Mouse (Mus musculus) lung, adult 2 months (tissue): ENCODE measurements around the gene Ppp4c.

Source experiments
- CTCF ChIP-seq: fragments of 200-500 bp; IDR thresholded peaks from 2 replicates; pipeline ENCODE4 v1.5.1; 2011; ENCODE audit warnings: mild to moderate bottlenecking, low read length, control low read depth; ENCODE audit not compliant: insufficient read depth
- POLR2A ChIP-seq: fragments of 200-500 bp; IDR thresholded peaks from 2 replicates; pipeline ENCODE4 v1.6.1; 2011; ENCODE audit warnings: low read depth, mild to moderate bottlenecking, control low read depth, low read length, borderline replicate concordance; ENCODE audit errors: extremely low read depth

DNA sequence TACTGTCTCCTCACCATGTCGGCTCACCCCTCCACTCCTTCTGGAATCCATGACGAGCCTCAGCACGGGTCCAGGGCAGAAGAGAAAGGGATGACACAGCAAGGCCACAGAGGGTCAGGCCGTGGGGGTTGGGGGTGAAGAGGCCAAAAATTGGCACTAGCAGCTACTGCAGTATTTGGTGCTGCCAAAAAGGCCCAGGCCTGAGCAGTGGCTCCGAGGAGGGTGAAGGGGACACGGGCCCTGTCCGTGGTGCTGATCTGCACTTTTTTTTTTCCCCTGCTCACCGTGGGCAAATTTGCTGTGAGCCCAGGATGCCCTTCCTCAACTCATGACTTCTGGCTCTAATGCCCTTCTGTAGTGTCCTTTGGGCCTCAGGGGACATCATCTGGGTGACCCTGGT is 33.1 kb upstream of the Ppp4c start:
- TF ChIP-seq POLR2A (no peak), CTCF (no peak)
